Mouse (Mus musculus): ENCODE results near the gene Ppp1r12c. TPM values are rescaled to one million over a fixed set of nuclear protein-coding genes. Genes with fewer than 3 reads are reported as not detected.
A peak's percentile ranks its signal among the peaks of the same experiment; 100 is the strongest.

Gene Ppp1r12c
- polyA plus RNA-seq, 1 experiment from 2014 or later: 53.9 TPM

GRCm38 (mm10) chr7:4479674-4480073, 21.8 kb downstream of the Ppp1r12c start:
- 26% methylated on average over 6 of the region's 6 CpGs for WGBS
- peaks cover 7% of the 10 kb centered on the region; the same call in 1 of the 2 replicates for H3K27me3 ChIP-seq (replicated peaks)
- no peak overlapping the region for H3K4me3 ChIP-seq
- H3K4me2 ChIP-seq: peak overlapping the region; percentile 93; the same call in 1 of the 2 replicates
- peaks cover 45% of the 10 kb centered on the region for H3K36me3 ChIP-seq
- no peaks in the 10 kb centered on the region; the same call in 1 of the 2 replicates for H3K9me3 ChIP-seq (replicated peaks)
- no peak for ATAC-seq (ENCODE audit: insufficient number of reproducible peaks, low FRiP score)
- H3K9ac ChIP-seq: 0 out of 2 replicates have a peak overlapping the region, but pooled peaks have one; percentile 65
- H3K4me1 ChIP-seq (replicated peaks): peaks cover 20% of the 10 kb centered on the region
- H3K27ac ChIP-seq (ENCODE audit: poor library complexity, severe bottlenecking): no peak overlapping the region

GRCm38 (mm10) chr7:4478796-4479291, 22.6 kb downstream of the Ppp1r12c start:
- Histone ChIP-seq H3K4me3 (peak overlapping the region; percentile 63), H3K27ac (ENCODE audit: poor library complexity, severe bottlenecking) (peak overlapping the region; percentile 97), H3K4me1 (replicated peaks) (peaks cover 26% of the 10 kb centered on the region), H3K9me3 (replicated peaks) (no peaks in the 10 kb centered on the region; the same call in 1 of the 2 replicates), H3K4me2 (peak overlapping the region; percentile 93), H3K9ac (peak overlapping the region; percentile 65), H3K27me3 (replicated peaks) (peaks cover 15% of the 10 kb centered on the region), H3K36me3 (peaks cover 36% of the 10 kb centered on the region)
- no peak for ATAC-seq (ENCODE audit: insufficient number of reproducible peaks, low FRiP score)
- WGBS: 7% methylated on average over 16 of the region's 16 CpGs

- Histone ChIP-seq H3K4me2 (peak overlapping the region; percentile 93), H3K27ac (ENCODE audit: poor library complexity, severe bottlenecking) (peak overlapping the region; percentile 97), H3K9ac (peak overlapping the region; percentile 71), H3K4me1 (replicated peaks) (peaks cover 27% of the 10 kb centered on the region), H3K36me3 (peaks cover 30% of the 10 kb centered on the region), H3K27me3 (replicated peaks) (peaks cover 21% of the 10 kb centered on the region), H3K9me3 (replicated peaks) (no peaks in the 10 kb centered on the region; the same call in 1 of the 2 replicates), H3K4me3 (peak overlapping the region; percentile 63)
- ATAC-seq (ENCODE audit: insufficient number of reproducible peaks, low FRiP score): peak; percentile 91
- WGBS: under 1% methylated on average over 39 of the region's 39 CpGs
Observed at GRCm38 (mm10) chr7:4478021-4478795, 23.3 kb downstream of the Ppp1r12c start.

GRCm38 (mm10) chr7:4473940-4474339, 27.5 kb downstream of the Ppp1r12c start:
- Histone ChIP-seq H3K36me3 (no peaks in the 10 kb centered on the region), H3K9ac (peak overlapping the region; percentile 27; the same call in 1 of the 2 replicates), H3K9me3 (replicated peaks) (no peaks in the 10 kb centered on the region; the same call in 1 of the 2 replicates), H3K27ac (ENCODE audit: poor library complexity, severe bottlenecking) (no peak overlapping the region), H3K4me2 (peak overlapping the region; percentile 57), H3K27me3 (replicated peaks) (peaks cover 51% of the 10 kb centered on the region), H3K4me1 (replicated peaks) (peaks cover 16% of the 10 kb centered on the region), H3K4me3 (peak overlapping the region; percentile 23)
- WGBS: 7% methylated on average over 19 of the region's 19 CpGs
- ATAC-seq (ENCODE audit: insufficient number of reproducible peaks, low FRiP score): no peak

- peak overlapping the region; percentile 44 for H3K4me3 ChIP-seq
- no peaks in the 10 kb centered on the region for H3K9me3 ChIP-seq (replicated peaks)
- peak overlapping the region; percentile 38; the same call in 1 of the 2 replicates for H3K9ac ChIP-seq
- peak; percentile 81 for ATAC-seq (ENCODE audit: insufficient number of reproducible peaks, low FRiP score)
- 1% methylated on average over 24 of the region's 24 CpGs for WGBS
- H3K4me2 ChIP-seq: peak overlapping the region; percentile 84
- H3K36me3 ChIP-seq: no peaks in the 10 kb centered on the region
- H3K27ac ChIP-seq (ENCODE audit: poor library complexity, severe bottlenecking): no peak overlapping the region
- H3K4me1 ChIP-seq (replicated peaks): 0 out of 2 replicates have a peak, but pooled peaks cover 7% of the 10 kb centered on the region
- H3K27me3 ChIP-seq (replicated peaks): peaks cover 56% of the 10 kb centered on the region
Observed at GRCm38 (mm10) chr7:4471179-4471555, 30.3 kb downstream of the Ppp1r12c start.

GRCm38 (mm10) chr7:4470275-4471178, 31.0 kb downstream of the Ppp1r12c start:
- peaks cover 56% of the 10 kb centered on the region for H3K27me3 ChIP-seq (replicated peaks)
- H3K27ac ChIP-seq (ENCODE audit: poor library complexity, severe bottlenecking): no peak overlapping the region
- peak overlapping the region; percentile 44 for H3K4me3 ChIP-seq
- no peaks in the 10 kb centered on the region for H3K9me3 ChIP-seq (replicated peaks)
- 2% methylated on average over 35 of the region's 35 CpGs for WGBS
- no peaks in the 10 kb centered on the region for H3K36me3 ChIP-seq
- H3K4me2 ChIP-seq: peak overlapping the region; percentile 84
- peak; percentile 65 for ATAC-seq (ENCODE audit: insufficient number of reproducible peaks, low FRiP score)
- peak overlapping the region; percentile 38; the same call in 1 of the 2 replicates for H3K9ac ChIP-seq
- 0 out of 2 replicates have a peak, but pooled peaks cover 7% of the 10 kb centered on the region for H3K4me1 ChIP-seq (replicated peaks)

GRCm38 (mm10) chr7:4467801-4468200, 33.7 kb downstream of the Ppp1r12c start:
- Histone ChIP-seq H3K4me2 (no peak overlapping the region), H3K4me3 (no peak overlapping the region), H3K27ac (ENCODE audit: poor library complexity, severe bottlenecking) (no peak overlapping the region), H3K9ac (no peak overlapping the region), H3K27me3 (replicated peaks) (peaks cover 38% of the 10 kb centered on the region), H3K9me3 (replicated peaks) (no peaks in the 10 kb centered on the region), H3K4me1 (replicated peaks) (peaks cover 5% of the 10 kb centered on the region; the same call in 1 of the 2 replicates), H3K36me3 (no peaks in the 10 kb centered on the region)
- no peak for ATAC-seq (ENCODE audit: insufficient number of reproducible peaks, low FRiP score)
- WGBS: 69% methylated on average over 3 of the region's 3 CpGs

- Histone ChIP-seq H3K4me3 (no peak overlapping the region), H3K4me2 (no peak overlapping the region), H3K36me3 (no peaks in the 10 kb centered on the region), H3K27me3 (replicated peaks) (peaks cover 16% of the 10 kb centered on the region), H3K4me1 (replicated peaks) (peaks cover 5% of the 10 kb centered on the region; the same call in 1 of the 2 replicates), H3K27ac (ENCODE audit: poor library complexity, severe bottlenecking) (no peak overlapping the region), H3K9ac (no peak overlapping the region; the same call in 1 of the 2 replicates), H3K9me3 (replicated peaks) (no peaks in the 10 kb centered on the region)
- 9% methylated on average over 12 of the region's 12 CpGs for WGBS
- ATAC-seq (ENCODE audit: insufficient number of reproducible peaks, low FRiP score): no peak
Observed at GRCm38 (mm10) chr7:4464194-4464824, 37.2 kb downstream of the Ppp1r12c start.

- 0 out of 2 replicates have a peak within 1 kb of the TSS, but pooled peaks have one; percentile 17 for H3K27ac ChIP-seq (ENCODE audit: poor library complexity, severe bottlenecking)
- H3K9ac ChIP-seq: peak within 1 kb of the TSS; percentile 49
- peak; percentile 55 for ATAC-seq (ENCODE audit: insufficient number of reproducible peaks, low FRiP score)
- peaks cover 7% of the 10 kb centered on the region for H3K27me3 ChIP-seq (replicated peaks)
- peak within 1 kb of the TSS; percentile 47 for H3K4me2 ChIP-seq
- peak within 1 kb of the TSS; percentile 30 for H3K4me3 ChIP-seq
- H3K36me3 ChIP-seq: no peaks in the 10 kb centered on the region
- 59% methylated on average over 14 of the region's 16 CpGs for WGBS
- H3K9me3 ChIP-seq (replicated peaks): no peaks in the 10 kb centered on the region
- H3K4me1 ChIP-seq (replicated peaks): peaks cover 5% of the 10 kb centered on the region; the same call in 1 of the 2 replicates
Observed at GRCm38 (mm10) chr7:4460576-4461434, 40.7 kb downstream of the Ppp1r12c start, which contains the start of gene Eps8l1. Gene Eps8l1, plus strand, starts transcription at chr7:4460674.

All from heart, embryonic 12.5 days (tissue).